Mouse (Mus musculus): ENCODE results near the gene Epb41. TPM values are rescaled to one million over a fixed set of nuclear protein-coding genes. Genes with fewer than 3 reads are reported as not detected.

Epb41 gene
- total RNA-seq, 1 experiment from 2014 or later, result 190 TPM

- no peak for ATAC-seq (ENCODE audit: extremely low read depth, insufficient number of reproducible peaks, low FRiP score, poor library complexity, severe bottlenecking)
Measured at GRCm38 (mm10) chr4:132025738-132026527, 49.2 kb downstream of the Epb41 start.

- ATAC-seq (ENCODE audit: extremely low read depth, insufficient number of reproducible peaks, low FRiP score, poor library complexity, severe bottlenecking), result no peak
Measured at GRCm38 (mm10) chr4:132025264-132025663, 49.9 kb downstream of the Epb41 start.

- ATAC-seq (ENCODE audit: extremely low read depth, insufficient number of reproducible peaks, low FRiP score, poor library complexity, severe bottlenecking), result no peak
Measured at GRCm38 (mm10) chr4:132023816-132024215, 51.3 kb downstream of the Epb41 start.

- ATAC-seq (ENCODE audit: extremely low read depth, insufficient number of reproducible peaks, low FRiP score, poor library complexity, severe bottlenecking), result no peak
Measured at GRCm38 (mm10) chr4:132022639-132023038, 52.5 kb downstream of the Epb41 start.

- ATAC-seq (ENCODE audit: extremely low read depth, insufficient number of reproducible peaks, low FRiP score, poor library complexity, severe bottlenecking), result no peak
Measured at GRCm38 (mm10) chr4:132021883-132022282, 53.2 kb downstream of the Epb41 start.

GRCm38 (mm10) chr4:132018547-132018946, 56.6 kb downstream of the Epb41 start:
- ATAC-seq (ENCODE audit: extremely low read depth, insufficient number of reproducible peaks, low FRiP score, poor library complexity, severe bottlenecking), result no peak

GRCm38 (mm10) chr4:132015374-132015773, 59.7 kb downstream of the Epb41 start:
- no peak for ATAC-seq (ENCODE audit: extremely low read depth, insufficient number of reproducible peaks, low FRiP score, poor library complexity, severe bottlenecking)

- no peak for ATAC-seq (ENCODE audit: extremely low read depth, insufficient number of reproducible peaks, low FRiP score, poor library complexity, severe bottlenecking)
Measured at GRCm38 (mm10) chr4:132011619-132012018, 63.5 kb downstream of the Epb41 start.

- no peak for ATAC-seq (ENCODE audit: extremely low read depth, insufficient number of reproducible peaks, low FRiP score, poor library complexity, severe bottlenecking)
Measured at GRCm38 (mm10) chr4:132010416-132010815, 64.7 kb downstream of the Epb41 start.

GRCm38 (mm10) chr4:132008191-132008590, 66.9 kb downstream of the Epb41 start:
- no peak for ATAC-seq (ENCODE audit: extremely low read depth, insufficient number of reproducible peaks, low FRiP score, poor library complexity, severe bottlenecking)

- ATAC-seq (ENCODE audit: extremely low read depth, insufficient number of reproducible peaks, low FRiP score, poor library complexity, severe bottlenecking), result no peak
Measured at GRCm38 (mm10) chr4:132007123-132007522, 68.0 kb downstream of the Epb41 start.

GRCm38 (mm10) chr4:131998641-131999040, 76.5 kb downstream of the Epb41 start:
- ATAC-seq (ENCODE audit: extremely low read depth, insufficient number of reproducible peaks, low FRiP score, poor library complexity, severe bottlenecking), result no peak

- no peak for ATAC-seq (ENCODE audit: extremely low read depth, insufficient number of reproducible peaks, low FRiP score, poor library complexity, severe bottlenecking)
Measured at GRCm38 (mm10) chr4:131997476-131997875, 77.6 kb downstream of the Epb41 start.

GRCm38 (mm10) chr4:131996985-131997384, 78.1 kb downstream of the Epb41 start:
- ATAC-seq (ENCODE audit: extremely low read depth, insufficient number of reproducible peaks, low FRiP score, poor library complexity, severe bottlenecking), result no peak

- no peak for ATAC-seq (ENCODE audit: extremely low read depth, insufficient number of reproducible peaks, low FRiP score, poor library complexity, severe bottlenecking)
Measured at GRCm38 (mm10) chr4:131993792-131994191, 81.3 kb downstream of the Epb41 start.

GRCm38 (mm10) chr4:131982881-131983538, 92.1 kb downstream of the Epb41 start:
- no peak for ATAC-seq (ENCODE audit: extremely low read depth, insufficient number of reproducible peaks, low FRiP score, poor library complexity, severe bottlenecking)

- ATAC-seq (ENCODE audit: extremely low read depth, insufficient number of reproducible peaks, low FRiP score, poor library complexity, severe bottlenecking), result no peak
Measured at GRCm38 (mm10) chr4:131981755-131982154, 93.4 kb downstream of the Epb41 start.

- peak; percentile 84; the same call in 1 of the 2 replicates for ATAC-seq (ENCODE audit: extremely low read depth, insufficient number of reproducible peaks, low FRiP score, poor library complexity, severe bottlenecking)
Measured at GRCm38 (mm10) chr4:131977201-131977600, 97.9 kb downstream of the Epb41 start.

GRCm38 (mm10) chr4:131970244-131970853, 104.8 kb downstream of the Epb41 start:
- no peak for ATAC-seq (ENCODE audit: extremely low read depth, insufficient number of reproducible peaks, low FRiP score, poor library complexity, severe bottlenecking)

- ATAC-seq (ENCODE audit: extremely low read depth, insufficient number of reproducible peaks, low FRiP score, poor library complexity, severe bottlenecking), result no peak
Measured at GRCm38 (mm10) chr4:131968873-131969272, 106.2 kb downstream of the Epb41 start.
